Mouse (Mus musculus): ENCODE results near the gene Olfr43. TPM values are rescaled to one million over a fixed set of nuclear protein-coding genes. Genes with fewer than 3 reads are reported as not detected.

Olfr43 gene
- total and polyA plus RNA-seq, 3 experiments = 0.05 TPM; not detected in 2

Other genes with a start within 250 kb of the Olfr43 start
- not detected in 2 replicates for gene Olfr398, start 221.0 kb downstream of the Olfr43 start, total RNA-seq (2014; fragmentation: Nextera tagmentation)
- under 0.01 and 0.22 TPM in 2 replicates for gene Olfr398, start 221.0 kb downstream of the Olfr43 start, total RNA-seq (2017)
- gene Olfr398, start 221.0 kb downstream of the Olfr43 start, polyA plus RNA-seq (2012) = not detected in 2 replicates
- gene Olfr139, start 154.8 kb downstream of the Olfr43 start, total RNA-seq (2014; fragmentation: Nextera tagmentation) = not detected in 2 replicates
- 0.16 and 0.23 TPM in 2 replicates for gene Olfr139, start 154.8 kb downstream of the Olfr43 start, total RNA-seq (2017)
- not detected in 2 replicates for gene Olfr139, start 154.8 kb downstream of the Olfr43 start, polyA plus RNA-seq (2012)
- not detected in 2 replicates for gene Olfr399, start 154.8 kb downstream of the Olfr43 start, total RNA-seq (2014; fragmentation: Nextera tagmentation)
- gene Olfr399, start 154.8 kb downstream of the Olfr43 start, total RNA-seq (2017) = 0.05 TPM in 1 of 2 replicates, not detected in the other
- not detected in 2 replicates for gene Olfr399, start 154.8 kb downstream of the Olfr43 start, polyA plus RNA-seq (2012)
- gene Zfp616, start 141.4 kb downstream of the Olfr43 start, total RNA-seq (2014; fragmentation: Nextera tagmentation) = not detected in 2 replicates
- gene Zfp616, start 141.4 kb downstream of the Olfr43 start, total RNA-seq (2017) = 0.05 and 0.12 TPM in 2 replicates
- not detected in 2 replicates for gene Zfp616, start 141.4 kb downstream of the Olfr43 start, polyA plus RNA-seq (2012)
- gene Olfr401, start 97.7 kb downstream of the Olfr43 start, total RNA-seq (2014; fragmentation: Nextera tagmentation) = not detected in 2 replicates
- 0.06 TPM in 1 of 2 replicates, not detected in the other for gene Olfr401, start 97.7 kb downstream of the Olfr43 start, total RNA-seq (2017)
- not detected in 2 replicates for gene Olfr401, start 97.7 kb downstream of the Olfr43 start, polyA plus RNA-seq (2012)
- not detected in 2 replicates for gene Olfr402, start 57.9 kb downstream of the Olfr43 start, total RNA-seq (2014; fragmentation: Nextera tagmentation)
- gene Olfr402, start 57.9 kb downstream of the Olfr43 start, total RNA-seq (2017) = 0.11 TPM in 1 of 2 replicates, not detected in the other
- gene Olfr402, start 57.9 kb downstream of the Olfr43 start, polyA plus RNA-seq (2012) = not detected in 2 replicates
- not detected in 2 replicates for gene Olfr403, start 25.1 kb downstream of the Olfr43 start, total RNA-seq (2014; fragmentation: Nextera tagmentation)
- 0.23 and 0.55 TPM in 2 replicates for gene Olfr403, start 25.1 kb downstream of the Olfr43 start, total RNA-seq (2017)
- not detected in 2 replicates for gene Olfr403, start 25.1 kb downstream of the Olfr43 start, polyA plus RNA-seq (2012)
- not detected in 2 replicates for gene Olfr406, start 48.4 kb upstream of the Olfr43 start, total RNA-seq (2014; fragmentation: Nextera tagmentation)
- gene Olfr406, start 48.4 kb upstream of the Olfr43 start, total RNA-seq (2017) = not detected in 2 replicates
- gene Olfr406, start 48.4 kb upstream of the Olfr43 start, polyA plus RNA-seq (2012) = not detected in 2 replicates
- gene Olfr59, start 72.4 kb upstream of the Olfr43 start, total RNA-seq (2014; fragmentation: Nextera tagmentation) = not detected in 2 replicates
- gene Olfr59, start 72.4 kb upstream of the Olfr43 start, total RNA-seq (2017) = 0.11 TPM in 1 of 2 replicates, not detected in the other
- not detected in 2 replicates for gene Olfr59, start 72.4 kb upstream of the Olfr43 start, polyA plus RNA-seq (2012)
- not detected in 2 replicates for gene Olfr410, start 126.7 kb upstream of the Olfr43 start, total RNA-seq (2014; fragmentation: Nextera tagmentation)
- under 0.01 and 0.11 TPM in 2 replicates for gene Olfr410, start 126.7 kb upstream of the Olfr43 start, total RNA-seq (2017)
- not detected in 2 replicates for gene Olfr410, start 126.7 kb upstream of the Olfr43 start, polyA plus RNA-seq (2012)
- not detected in 2 replicates for gene Olfr411, start 141.3 kb upstream of the Olfr43 start, total RNA-seq (2014; fragmentation: Nextera tagmentation)
- gene Olfr411, start 141.3 kb upstream of the Olfr43 start, total RNA-seq (2017) = 0.22 TPM in 1 of 2 replicates, not detected in the other
- gene Olfr411, start 141.3 kb upstream of the Olfr43 start, polyA plus RNA-seq (2012) = not detected in 2 replicates
- gene Olfr412, start 150.7 kb upstream of the Olfr43 start, total RNA-seq (2014; fragmentation: Nextera tagmentation) = not detected in 2 replicates
- gene Olfr412, start 150.7 kb upstream of the Olfr43 start, total RNA-seq (2017) = 0.12 and 0.22 TPM in 2 replicates
- gene Olfr412, start 150.7 kb upstream of the Olfr43 start, polyA plus RNA-seq (2012) = not detected in 2 replicates

Data from G1E (cell line).